In genomic region chr16:38924940-38925339, GRCm38 (mm10) we compare ENCODE assay signal across 10 mouse cellular contexts. TPM values are rescaled to one million over a fixed set of nuclear protein-coding genes. Genes with fewer than 3 reads are reported as not detected.
DNase-seq lines count a peak whose midpoint lies in the region; ATAC-seq lines count a peak whose summit lies in the region.
"Had no signal": no experiment of that assay in that cellular context is flagged by ENCODE, and none has a peak within 500 bp of the region (broad histone marks: within the 10 kb centered on the region; RNA-seq: fewer than 3 reads in every experiment).

No protein-coding gene starts in this region.

- H3K9ac ChIP-seq in heart, embryonic 13.5 days, result no peak overlapping the region
- H3K9ac ChIP-seq in forebrain, embryonic 14.5 days (ENCODE audit: low read length), result no peak overlapping the region
- H3K9ac ChIP-seq in neural tube, embryonic 15.5 days (replicated peaks), result no peak overlapping the region
- H3K9ac ChIP-seq: stomach, embryonic 15.5 days had no signal

- no peak for ATAC-seq in heart, embryonic 13.5 days (ENCODE audit: extremely low read depth, insufficient number of reproducible peaks, low FRiP score, low TSS enrichment)
- peak; percentile 83 for ATAC-seq in forebrain, embryonic 14.5 days
- no peak for ATAC-seq in neural tube, embryonic 15.5 days (ENCODE audit: low FRiP score)

- 54% methylated on average over 13 of the region's 13 CpGs for WGBS in heart, embryonic 13.5 days
- 39% methylated on average over 13 of the region's 13 CpGs for WGBS in forebrain, embryonic 14.5 days
- 53% methylated on average over 13 of the region's 13 CpGs for WGBS in neural tube, embryonic 15.5 days

- peak overlapping the region; percentile 54 for H3K4me2 ChIP-seq in heart, embryonic 13.5 days
- H3K4me2 ChIP-seq in forebrain, embryonic 14.5 days (ENCODE audit: low read length), result peak overlapping the region; percentile 16; the same call in 1 of the 2 replicates
- peak overlapping the region; percentile 41 for H3K4me2 ChIP-seq in neural tube, embryonic 15.5 days
- H3K4me2 ChIP-seq: stomach, embryonic 15.5 days had no signal

- H3K9me3 ChIP-seq in heart, embryonic 13.5 days, result no peaks in the 10 kb centered on the region
- no peaks in the 10 kb centered on the region for H3K9me3 ChIP-seq in forebrain, embryonic 14.5 days (replicated peaks; ENCODE audit: control insufficient read depth, low read length)
- no peaks in the 10 kb centered on the region for H3K9me3 ChIP-seq in neural tube, embryonic 15.5 days (replicated peaks)
- H3K9me3 ChIP-seq: stomach, embryonic 15.5 days had no signal

- H3K4me3 ChIP-seq in heart, embryonic 13.5 days, result 0 out of 2 replicates have a peak overlapping the region, but pooled peaks have one; percentile 23
- no peak overlapping the region for H3K4me3 ChIP-seq in forebrain, embryonic 14.5 days (ENCODE audit: low read depth, low read length)
- 0 out of 2 replicates have a peak overlapping the region, but pooled peaks have one; percentile 12 for H3K4me3 ChIP-seq in neural tube, embryonic 15.5 days (replicated peaks)
- H3K4me3 ChIP-seq: stomach, embryonic 15.5 days had no signal

- no peaks in the 10 kb centered on the region for H3K36me3 ChIP-seq in heart, embryonic 13.5 days
- H3K36me3 ChIP-seq in forebrain, embryonic 14.5 days (ENCODE audit: control insufficient read depth, insufficient read depth, low read length), result no peaks in the 10 kb centered on the region
- H3K36me3 ChIP-seq in neural tube, embryonic 15.5 days, result no peaks in the 10 kb centered on the region
- H3K36me3 ChIP-seq: stomach, embryonic 15.5 days had no signal

- no peaks in the 10 kb centered on the region for H3K27me3 ChIP-seq in heart, embryonic 13.5 days (replicated peaks)
- H3K27me3 ChIP-seq in forebrain, embryonic 14.5 days (replicated peaks; ENCODE audit: control insufficient read depth, insufficient read depth, low read length), result no peaks in the 10 kb centered on the region
- no peaks in the 10 kb centered on the region for H3K27me3 ChIP-seq in neural tube, embryonic 15.5 days (replicated peaks)
- H3K27me3 ChIP-seq: stomach, embryonic 15.5 days had no signal

- H3K4me1 ChIP-seq in heart, embryonic 13.5 days, result peaks cover 5% of the 10 kb centered on the region; the same call in 1 of the 2 replicates
- no peaks in the 10 kb centered on the region for H3K4me1 ChIP-seq in forebrain, embryonic 14.5 days (ENCODE audit: control insufficient read depth, insufficient read depth, low read length)
- H3K4me1 ChIP-seq in neural tube, embryonic 15.5 days, result no peaks in the 10 kb centered on the region; the same call in none of the 2 replicates
- H3K4me1 ChIP-seq: stomach, embryonic 15.5 days had no signal

- no peak overlapping the region for H3K27ac ChIP-seq in heart, embryonic 13.5 days (replicated peaks)
- H3K27ac ChIP-seq in forebrain, embryonic 14.5 days (ENCODE audit: low read depth, low read length), result 0 out of 2 replicates have a peak overlapping the region, but pooled peaks have one; percentile 40
- H3K27ac ChIP-seq in neural tube, embryonic 15.5 days (replicated peaks), result no peak overlapping the region
- H3K27ac ChIP-seq: kidney, postnatal 0 days; stomach, embryonic 15.5 days had no signal

- DNase-seq in heart, adult 9 months (ENCODE audit: low spot score in 2 of 2), result no peak
- peak; percentile 78 for DNase-seq in forebrain, embryonic 14.5 days (ENCODE audit: low spot score)
- peak; percentile 32 to 54 for DNase-seq in layer of hippocampus, postnatal 25 days (ENCODE audit: extremely low spot score in 1 of 2, low spot score in 1 of 2)
- no peak for DNase-seq in kidney, postnatal 4 days
- DNase-seq in kidney, adult 8-10 months, result no peak
- no peak for DNase-seq in spleen, adult 12 weeks (ENCODE audit: low spot score)

RNA-seq across cellular contexts. Expression of gene Igsf11, which starts 32.5 kb away (rescaled TPM):
- polyA plus RNA-seq in heart, embryonic 13.5 days (2015; fragmentation: Nextera tagmentation; extraction: Ambion mirVana), result 0.27 and 0.28 TPM in 2 replicates
- 1.7 and 2.0 TPM in 2 replicates for polyA plus RNA-seq in forebrain, embryonic 14.5 days (2014; fragmentation: Nextera tagmentation; extraction: Ambion mirVana)
- 10 to 100 TPM; 38.7 to 46.0 TPM for total RNA-seq in layer of hippocampus, postnatal 25 days (2021)
- 3.1 and 3.4 TPM in 2 replicates for polyA plus RNA-seq in neural tube, embryonic 15.5 days (2015; fragmentation: Nextera tagmentation; extraction: Ambion mirVana)

Comparison
In these comparisons a context has a peak if more than half of its experiments do, and no peak if none do; other contexts are left out.
1. DNase-seq: peak in forebrain, embryonic 14.5 days (single experiment) and layer of hippocampus, postnatal 25 days (2 of 2); none in heart, adult 9 months (0 of 2), kidney, postnatal 4 days (0 of 2), kidney, adult 8-10 months (0 of 2) and spleen, adult 12 weeks (single experiment).
2. Peak in every context shown above with its lines, with median percentiles within 50 percentile points of each other: H3K4me2 ChIP-seq.